Mouse (Mus musculus): ENCODE results near the gene Olfr881.

Olfr881 gene

DNA sequence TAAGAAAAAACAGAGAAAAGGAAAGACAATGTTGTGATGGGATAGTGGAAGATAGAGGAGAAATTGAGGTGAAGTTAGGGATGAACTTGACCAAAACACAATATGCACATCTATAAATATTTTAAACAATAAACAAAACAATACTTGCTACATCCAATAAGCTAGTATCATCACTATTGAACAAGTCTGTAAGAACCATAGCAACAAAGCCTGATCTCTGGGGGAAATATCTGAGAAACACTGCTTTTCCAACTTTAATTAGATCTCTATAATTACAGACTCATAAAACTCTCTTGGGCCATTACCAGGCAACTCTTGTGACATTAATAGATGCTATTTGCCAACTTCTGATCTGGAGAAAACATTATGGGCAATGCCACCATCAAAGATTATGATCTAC is at the start of gene Olfr881:
Olfr881 (plus strand) TSS at position 301 of the 400 bp plus-strand sequence.
- no peak for DNase-seq (ENCODE audit: low spot score)

DNA sequence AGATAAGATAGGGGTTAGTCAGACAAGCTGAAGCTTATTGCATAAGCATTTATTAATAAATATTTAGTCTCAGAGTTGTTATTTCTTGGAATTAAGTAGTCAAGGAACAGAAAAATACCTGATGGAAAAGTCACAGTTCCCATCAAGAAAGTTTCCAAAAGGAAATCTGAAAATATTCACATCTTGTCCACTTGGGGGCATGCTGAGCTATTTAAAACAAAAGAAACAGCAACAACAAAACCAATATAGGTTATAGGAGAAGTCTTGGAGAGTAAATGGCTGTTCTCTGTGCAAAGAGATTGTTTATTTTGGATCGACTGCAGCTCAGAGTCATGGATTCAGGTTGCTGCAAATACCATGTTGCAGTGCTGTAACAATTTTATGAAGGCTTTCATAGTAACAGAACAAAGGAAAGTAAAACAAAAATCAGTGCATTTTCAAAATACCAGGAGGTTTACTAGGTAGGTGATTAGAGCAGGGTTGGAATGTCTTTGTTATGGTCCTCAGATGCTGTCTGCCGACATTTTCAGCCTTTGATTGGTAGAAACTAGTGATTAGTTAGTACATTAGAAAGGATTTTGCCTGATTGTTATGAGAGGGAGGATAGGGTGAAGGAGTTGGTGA is 7.1 kb downstream of the Olfr881 start:
- DNase-seq (ENCODE audit: low spot score) = peak; percentile 45

DNA sequence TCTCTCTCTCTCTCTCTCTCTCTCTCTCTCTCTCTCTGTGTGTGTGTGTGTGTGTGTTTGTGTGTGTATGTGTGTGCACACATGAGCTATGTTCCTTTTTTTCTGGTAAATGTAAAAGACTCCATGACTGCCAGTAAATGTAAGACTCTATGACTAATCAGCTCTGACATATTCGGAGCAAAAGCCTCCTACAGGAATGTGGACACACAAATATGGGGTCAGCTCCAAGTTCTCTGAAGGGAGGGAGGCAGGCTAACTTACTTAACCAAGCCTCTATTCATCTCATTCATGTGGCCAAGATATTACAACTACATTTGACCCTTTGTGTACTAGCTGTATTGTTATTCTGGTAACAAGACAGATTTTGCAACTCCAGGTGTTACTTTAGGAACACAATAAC is 8.4 kb downstream of the Olfr881 start:
- DNase-seq (ENCODE audit: low spot score) = no peak

DNA sequence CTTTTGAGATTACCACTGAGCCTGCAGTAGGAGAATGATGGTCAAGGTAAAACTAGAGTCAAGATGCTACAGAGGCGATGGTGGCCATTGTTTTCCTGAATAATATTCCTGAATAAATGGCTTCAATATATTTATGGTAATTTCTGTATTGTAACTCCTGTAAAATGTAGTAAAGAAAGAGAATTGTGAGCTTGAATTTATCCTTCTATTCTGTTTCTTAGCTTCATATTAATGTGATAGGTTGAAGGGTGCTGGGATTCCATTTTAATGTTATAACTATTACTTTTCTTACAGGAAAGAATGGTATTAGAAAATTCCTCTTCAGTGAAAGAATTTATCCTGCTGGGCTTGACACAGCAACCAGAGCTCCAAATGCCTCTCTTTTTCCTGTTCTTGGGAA is 33.9 kb downstream of the Olfr881 start, which contains the start of gene Olfr883:
Olfr883 (plus strand) TSS at position 301 of the 400 bp plus-strand sequence.
- no peak for DNase-seq (ENCODE audit: low spot score)
